Mouse (Mus musculus) mammary gland, adult 2 months (tissue): ENCODE results near the gene Usp31. TPM values are rescaled to one million over a fixed set of nuclear protein-coding genes. Genes with fewer than 3 reads are reported as not detected.

Experiments used
- polyA plus RNA-seq: library from polyadenylated mRNA; depleted of rRNA; stranded (reverse); fragments of >200 nt; gene quantifications from 2 replicates; pipeline ENCODE4 v1.2.3, GENCODE M21; 2012; ENCODE audit warnings: low replicate concordance; rRNA removed

Usp31 gene
- 3.1 and 5.1 TPM in 2 replicates for polyA plus RNA-seq

DNA sequence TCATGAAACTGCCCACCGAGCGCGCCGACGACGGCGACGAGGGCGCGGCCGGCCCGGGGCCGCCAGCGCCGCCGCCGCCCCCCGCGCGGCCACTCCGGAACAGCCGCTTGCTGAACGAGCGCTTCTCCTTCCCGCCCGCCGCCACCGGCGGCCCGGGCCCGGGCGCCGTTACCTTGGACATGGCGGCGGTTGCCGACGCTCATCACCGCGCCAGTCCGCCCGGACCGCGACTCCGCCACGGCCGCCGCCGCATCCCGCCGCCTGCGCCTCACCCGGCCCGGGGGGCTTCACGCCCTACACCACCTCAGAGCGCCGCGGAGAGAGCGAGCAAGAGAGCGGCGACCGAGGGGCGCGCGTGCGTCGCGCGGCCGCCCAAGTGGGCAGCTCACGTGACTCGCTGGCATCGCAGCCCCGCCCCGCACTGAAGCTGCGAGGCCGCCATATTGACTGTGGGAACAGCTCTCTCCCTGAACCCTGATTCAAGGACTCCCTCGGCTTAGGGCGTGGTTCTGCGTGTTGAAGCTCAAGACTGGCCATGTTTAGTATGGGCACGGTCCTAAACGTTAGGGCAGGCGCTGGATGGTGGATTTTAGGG lies at the start of gene Usp31:
Gene Usp31, minus strand, starts transcription at position 181 of the 595 bp plus-strand sequence.

DNA sequence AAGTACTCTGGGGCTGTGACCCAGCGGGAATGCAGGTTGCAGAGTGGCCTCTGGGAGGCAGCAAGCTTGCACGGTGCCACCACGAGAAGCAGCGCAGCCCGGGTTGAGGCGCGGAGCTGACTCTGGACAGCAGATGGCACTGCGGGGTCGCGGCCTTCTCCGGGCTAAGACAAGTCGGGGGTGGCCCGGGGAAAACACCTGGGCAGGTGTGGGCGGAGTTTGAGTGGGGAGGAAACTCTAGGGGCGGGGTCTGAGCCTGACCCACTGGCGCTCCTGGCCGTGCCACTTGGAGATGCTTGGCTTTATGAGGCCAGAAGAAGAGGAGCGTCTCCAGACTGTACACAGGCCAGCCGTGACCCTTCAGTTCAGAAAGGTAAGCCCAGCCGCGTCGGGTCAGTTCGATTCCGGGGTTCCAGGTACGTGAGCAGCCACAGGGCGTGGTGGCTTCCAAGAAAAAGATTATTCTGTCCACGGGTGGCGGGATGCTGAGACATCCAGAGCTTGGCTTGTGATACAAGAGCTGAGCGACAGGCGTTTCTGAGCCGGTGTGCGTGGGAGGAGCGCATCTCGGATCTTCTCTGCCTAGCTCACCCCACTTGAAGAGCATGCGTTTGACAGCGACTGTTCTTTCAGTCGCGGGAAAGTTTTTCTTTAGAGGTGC lies 27.2 kb upstream of the Usp31 start, which contains the start of gene Scnn1g:
Gene Scnn1g, plus strand, starts transcription at position 309 of the 661 bp plus-strand sequence.

Other genes with a start within 250 kb of the Usp31 start
- gene Scnn1g, start 27.2 kb upstream of the Usp31 start, polyA plus RNA-seq: 0.36 and 0.45 TPM in 2 replicates
- gene Scnn1b, start 157.8 kb upstream of the Usp31 start, polyA plus RNA-seq: 8.2 and 9.6 TPM in 2 replicates